Mouse (Mus musculus) embryonic facial prominence, embryonic 11.5 days (tissue): ENCODE measurements around the gene Lmnb2. TPM values are rescaled to one million over a fixed set of nuclear protein-coding genes. Genes with fewer than 3 reads are reported as not detected.

Experiments used
- ATAC-seq: fragments of 200-750 bp; cut with Nextera tagmentation; replicated peaks from 2 replicates; pipeline ENCODE4 v1.8.0; 2017; ENCODE audit warnings: low read depth; ENCODE audit not compliant: insufficient number of reproducible peaks, low FRiP score, low TSS enrichment
- DNase-seq: peaks from one replicate; pipeline ENCODE4 v3.0.0-alpha.2; 2015; ENCODE audit warnings: low spot score
- H3K27ac ChIP-seq: fragments of 300-500 bp; sonication (generic); replicated peaks from 2 replicates; pipeline ENCODE4 v1.5.1; 2014; ENCODE audit warnings: mild to moderate bottlenecking, low read depth, low read length, control low read depth
- H3K27me3 ChIP-seq: fragments of 300-500 bp; sonication (generic); 2 replicates; pipeline ENCODE4 v1.6.1; 2014; ENCODE audit warnings: mild to moderate bottlenecking, low read length, moderate library complexity, mixed read lengths; ENCODE audit not compliant: control insufficient read depth, insufficient read depth
- H3K36me3 ChIP-seq: fragments of 300-500 bp; sonication (generic); replicated peaks from 2 replicates; pipeline ENCODE4 v1.6.1; 2014; ENCODE audit warnings: low read depth, mild to moderate bottlenecking, low read length, moderate library complexity, mixed read lengths; ENCODE audit not compliant: control insufficient read depth, insufficient read depth
- H3K4me1 ChIP-seq: fragments of 300-500 bp; sonication (generic); 2 replicates; pipeline ENCODE4 v1.6.1; 2014; ENCODE audit warnings: low read length, mixed read lengths; ENCODE audit not compliant: control insufficient read depth, insufficient read depth
- H3K4me2 ChIP-seq: fragments of 300-500 bp; sonication (generic); 2 replicates; pipeline ENCODE4 v1.6.1; 2014; ENCODE audit warnings: low read depth, mild to moderate bottlenecking, control low read depth, low read length, moderate library complexity
- H3K4me3 ChIP-seq: fragments of 300-500 bp; sonication (generic); 2 replicates; pipeline ENCODE4 v1.5.1; 2014; ENCODE audit warnings: low read depth, low read length, control low read depth
- H3K9ac ChIP-seq: fragments of 300-500 bp; sonication (generic); replicated peaks from 2 replicates; pipeline ENCODE4 v1.6.1; 2014; ENCODE audit warnings: mild to moderate bottlenecking, control low read depth, low read length
- H3K9me3 ChIP-seq: fragments of 300-500 bp; sonication (generic); replicated peaks from 2 replicates; pipeline ENCODE4 v1.6.1; 2016; ENCODE audit warnings: mild to moderate bottlenecking, low read length, inconsistent platforms, mixed read lengths; ENCODE audit not compliant: control insufficient read depth
- WGBS: fragments of 180-500 bp; shearing (Covaris S2); extraction: QIAGEN DNeasy Blood & Tissue Kit; methylation state at CpG from one replicate; pipeline ENCODE4 v1.1.7; 2014; 5-methylcytosine and 5-hydroxymethylcytosine counted together
- polyA plus RNA-seq: library from polyadenylated mRNA; unstranded; fragments of >200 nt; fragmentation: Nextera tagmentation; extraction: Ambion mirVana; gene quantifications from 2 replicates; pipeline ENCODE4 v1.2.1, GENCODE M21; 2014

Gene Lmnb2
- polyA plus RNA-seq, 1 experiment from 2014 or later = 18.4 TPM

- DNase-seq (peak; percentile 78), ATAC-seq (no peak)
- Histone ChIP-seq H3K27ac (no peak overlapping the region), H3K4me3 (no peak overlapping the region), H3K4me1 (no peaks in the 10 kb centered on the region), H3K4me2 (no peak overlapping the region), H3K27me3 (no peaks in the 10 kb centered on the region), H3K9me3 (no peaks in the 10 kb centered on the region), H3K9ac (no peak overlapping the region), H3K36me3 (no peaks in the 10 kb centered on the region)
- WGBS = 19% methylated on average over 5 of the region's 5 CpGs
Observed at GRCm38 (mm10) chr10:80880131-80880641, 37.9 kb downstream of the Lmnb2 start.

GRCm38 (mm10) chr10:80876594-80876993 lies 41.5 kb downstream of the Lmnb2 start:
- no peaks in the 10 kb centered on the region for H3K36me3 ChIP-seq
- no peaks in the 10 kb centered on the region for H3K27me3 ChIP-seq
- no peak overlapping the region for H3K9ac ChIP-seq
- no peak overlapping the region for H3K27ac ChIP-seq
- DNase-seq = no peak
- no peaks in the 10 kb centered on the region for H3K4me1 ChIP-seq
- H3K9me3 ChIP-seq = no peaks in the 10 kb centered on the region
- ATAC-seq = no peak
- WGBS = 22% methylated on average over 3 of the region's 3 CpGs
- H3K4me3 ChIP-seq = no peak overlapping the region
- no peak overlapping the region for H3K4me2 ChIP-seq

DNA sequence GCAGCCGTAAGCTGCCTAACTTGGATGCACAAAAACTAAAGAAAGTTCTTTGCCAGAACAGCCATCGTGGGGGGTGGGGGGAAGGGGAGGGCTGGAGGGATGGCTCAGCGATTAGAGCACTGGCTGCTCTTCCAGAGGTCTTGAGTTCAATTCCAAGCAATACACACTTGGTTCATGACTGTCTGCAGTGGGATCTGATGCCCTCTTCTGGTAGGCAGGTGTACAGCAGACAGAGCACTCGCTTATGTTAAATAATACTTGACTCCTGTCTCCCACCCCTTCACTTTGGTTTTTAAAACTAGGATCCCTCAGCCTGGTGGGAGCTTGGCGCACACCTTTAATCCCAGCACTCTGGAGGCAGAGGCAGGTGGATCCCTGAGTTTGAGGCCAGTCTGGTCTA lies 42.0 kb downstream of the Lmnb2 start:
- Histone ChIP-seq H3K9me3 (no peaks in the 10 kb centered on the region), H3K27ac (no peak overlapping the region), H3K27me3 (no peaks in the 10 kb centered on the region), H3K9ac (no peak overlapping the region; the same call in 1 of the 2 replicates), H3K36me3 (no peaks in the 10 kb centered on the region), H3K4me2 (no peak overlapping the region), H3K4me3 (no peak overlapping the region), H3K4me1 (no peaks in the 10 kb centered on the region)
- DNase-seq = peak; percentile 61
- 26% methylated on average over 5 of the region's 5 CpGs for WGBS
- ATAC-seq = no peak

GRCm38 (mm10) chr10:80874035-80874434 lies 44.0 kb downstream of the Lmnb2 start:
- Histone ChIP-seq H3K36me3 (no peaks in the 10 kb centered on the region), H3K4me2 (no peak overlapping the region), H3K4me1 (no peaks in the 10 kb centered on the region), H3K4me3 (no peak overlapping the region), H3K9me3 (no peaks in the 10 kb centered on the region), H3K9ac (peak overlapping the region; percentile 4; the same call in 1 of the 2 replicates), H3K27me3 (no peaks in the 10 kb centered on the region), H3K27ac (no peak overlapping the region)
- ATAC-seq = no peak
- 74% methylated on average over 9 of the region's 9 CpGs for WGBS
- DNase-seq = no peak

GRCm38 (mm10) chr10:80871581-80871980 lies 46.5 kb downstream of the Lmnb2 start, which contains the start of gene Tmprss9:
Gene Tmprss9 (plus strand): TSS chr10:80871848.
- Histone ChIP-seq H3K27me3 (no peaks in the 10 kb centered on the region), H3K4me1 (no peaks in the 10 kb centered on the region), H3K9ac (no peak within 1 kb of the TSS), H3K4me3 (no peak within 1 kb of the TSS), H3K27ac (no peak within 1 kb of the TSS), H3K36me3 (no peaks in the 10 kb centered on the region), H3K4me2 (no peak within 1 kb of the TSS), H3K9me3 (no peaks in the 10 kb centered on the region)
- 30% methylated on average over 9 of the region's 9 CpGs for WGBS
- no peak for DNase-seq
- ATAC-seq = no peak

DNA sequence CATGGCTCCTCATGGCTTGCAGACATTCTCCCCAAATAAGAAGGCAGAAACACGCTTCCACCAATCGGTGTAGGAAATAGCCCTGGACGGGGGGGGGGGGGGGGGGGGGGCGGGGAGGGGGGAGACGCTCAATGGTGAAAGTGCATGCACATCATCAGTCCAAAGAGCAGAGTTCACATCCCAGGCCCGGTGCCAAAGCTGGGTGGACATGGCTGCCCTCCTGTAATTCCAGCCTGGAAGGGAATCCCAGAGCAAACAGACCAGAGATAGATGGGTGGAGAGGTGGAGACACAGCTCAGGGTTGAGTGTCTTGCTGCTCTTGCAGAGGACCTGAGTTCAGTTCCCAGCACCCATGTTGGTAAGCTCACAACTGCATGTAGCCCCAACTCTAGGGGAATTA lies 47.1 kb downstream of the Lmnb2 start:
- Histone ChIP-seq H3K4me1 (no peaks in the 10 kb centered on the region), H3K36me3 (no peaks in the 10 kb centered on the region), H3K9ac (no peak overlapping the region), H3K4me3 (no peak overlapping the region), H3K9me3 (no peaks in the 10 kb centered on the region), H3K27ac (no peak overlapping the region), H3K27me3 (no peaks in the 10 kb centered on the region), H3K4me2 (no peak overlapping the region)
- DNase-seq (no peak), ATAC-seq (no peak)
- 77% methylated on average over 3 of the region's 6 CpGs for WGBS

- H3K4me1 ChIP-seq = no peaks in the 10 kb centered on the region
- no peak overlapping the region for H3K9ac ChIP-seq
- no peak overlapping the region for H3K4me3 ChIP-seq
- no peak overlapping the region for H3K27ac ChIP-seq
- no peaks in the 10 kb centered on the region for H3K36me3 ChIP-seq
- no peak overlapping the region for H3K4me2 ChIP-seq
- 91% methylated on average over 16 of the region's 16 CpGs for WGBS
- H3K9me3 ChIP-seq = no peaks in the 10 kb centered on the region
- no peaks in the 10 kb centered on the region for H3K27me3 ChIP-seq
- ATAC-seq (no peak), DNase-seq (no peak)
Observed at GRCm38 (mm10) chr10:80864446-80864845, 53.6 kb downstream of the Lmnb2 start.

DNA sequence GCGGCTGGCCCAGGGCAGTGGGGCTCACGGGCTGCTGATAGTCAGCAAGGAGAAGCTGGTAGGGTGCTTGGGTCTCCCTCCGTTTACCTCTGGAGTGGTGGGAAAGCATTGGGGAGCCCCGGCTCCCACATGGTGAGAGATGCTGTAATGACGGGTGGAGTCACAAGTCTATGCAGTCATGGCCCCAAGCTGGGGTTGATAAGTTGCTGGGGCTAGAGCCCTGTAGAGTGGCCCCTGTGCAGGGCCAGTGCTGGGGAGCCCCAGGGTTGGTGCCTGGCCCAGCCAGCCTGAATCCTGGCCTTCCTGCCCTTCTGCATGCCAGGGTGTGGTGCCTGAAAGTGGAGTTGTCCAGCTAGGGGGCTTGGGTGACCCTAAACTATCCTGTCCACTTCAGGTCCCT lies 55.7 kb downstream of the Lmnb2 start:
- no peak for DNase-seq
- Histone ChIP-seq H3K4me2 (no peak overlapping the region), H3K4me3 (no peak overlapping the region), H3K27ac (no peak overlapping the region), H3K9me3 (no peaks in the 10 kb centered on the region), H3K4me1 (no peaks in the 10 kb centered on the region), H3K27me3 (no peaks in the 10 kb centered on the region), H3K9ac (no peak overlapping the region), H3K36me3 (no peaks in the 10 kb centered on the region)
- no peak for ATAC-seq
- 95% methylated on average over 5 of the region's 5 CpGs for whole genome bisulfite sequencing
